Mouse (Mus musculus) hematopoietic multipotent progenitor cell, adult 10-12 weeks (in vitro differentiated cells): Measurements from ENCODE around the gene Ccdc157. TPM values are rescaled to one million over a fixed set of nuclear protein-coding genes. Genes with fewer than 3 reads are reported as not detected.

Experiments used
- polyA plus RNA-seq: library from polyadenylated mRNA; stranded (reverse); fragments of >175 nt; gene quantifications from 2 replicates; pipeline ENCODE4 v1.2.3, GENCODE M21; 2012; ENCODE audit warnings: low replicate concordance

Gene Ccdc157
- 3.5 and 5.0 TPM in 2 replicates for polyA plus RNA-seq

GRCm38 (mm10) chr11:4159808-4160708 lies at the start of gene Ccdc157, which contains the start of gene Sf3a1:
Gene Ccdc157, minus strand, starts transcription at chr11:4160293.
Gene Sf3a1, plus strand, starts transcription at chr11:4160350.

GRCm38 (mm10) chr11:4186486-4187317 lies 26.6 kb upstream of the Ccdc157 start, which contains the start of gene Tbc1d10a:
Gene Tbc1d10a, plus strand, starts transcription at chr11:4186789.

GRCm38 (mm10) chr11:4134986-4135935 lies 24.8 kb downstream of the Ccdc157 start, which contains the start of gene Rnf215:
Gene Rnf215, plus strand, starts transcription at chr11:4135202.

GRCm38 (mm10) chr11:4122742-4123579 lies 37.1 kb downstream of the Ccdc157 start, which contains the start of gene Sec14l2:
Gene Sec14l2, minus strand, starts transcription at chr11:4123415.

GRCm38 (mm10) chr11:4095171-4096053 lies 64.7 kb downstream of the Ccdc157 start, which contains the start of gene Mtfp1:
Gene Mtfp1, minus strand, starts transcription at chr11:4095445.

Other genes with a start within 250 kb of the Ccdc157 start
- gene Slc35e4, start 245.6 kb downstream of the Ccdc157 start, polyA plus RNA-seq: 3.6 and 10.2 TPM in 2 replicates
- 7.1 and 21.6 TPM in 2 replicates for gene Tcn2, start 228.1 kb downstream of the Ccdc157 start, polyA plus RNA-seq
- 10.4 and 33.7 TPM in 2 replicates for gene Pes1, start 196.3 kb downstream of the Ccdc157 start, polyA plus RNA-seq
- not detected in 2 replicates for gene 4930556J24Rik, start 183.5 kb downstream of the Ccdc157 start, polyA plus RNA-seq
- gene Gal3st1, start 176.7 kb downstream of the Ccdc157 start, polyA plus RNA-seq: not detected in 2 replicates
- gene Sec14l4, start 128.8 kb downstream of the Ccdc157 start, polyA plus RNA-seq: not detected in 2 replicates
- gene Sec14l3, start 95.5 kb downstream of the Ccdc157 start, polyA plus RNA-seq: not detected in 2 replicates
- gene Mtfp1, start 64.8 kb downstream of the Ccdc157 start, polyA plus RNA-seq: 2.3 and 4.6 TPM in 2 replicates
- gene Sec14l2, start 36.9 kb downstream of the Ccdc157 start, polyA plus RNA-seq: 0.96 and 6.3 TPM in 2 replicates
- 26.9 and 39.5 TPM in 2 replicates for gene Rnf215, start 25.1 kb downstream of the Ccdc157 start, polyA plus RNA-seq
- 34.5 and 66.6 TPM in 2 replicates for gene Sf3a1, start 57 bp upstream of the Ccdc157 start, polyA plus RNA-seq
- 43.9 and 56.0 TPM in 2 replicates for gene Tbc1d10a, start 26.5 kb upstream of the Ccdc157 start, polyA plus RNA-seq
- gene Castor1, start 57.9 kb upstream of the Ccdc157 start, polyA plus RNA-seq: 4.4 and 7.2 TPM in 2 replicates
- gene Osm, start 76.1 kb upstream of the Ccdc157 start, polyA plus RNA-seq: 7.6 and 18.1 TPM in 2 replicates
- gene Lif, start 97.3 kb upstream of the Ccdc157 start, polyA plus RNA-seq: 0.54 and 0.73 TPM in 2 replicates